Mouse (Mus musculus) embryonic facial prominence, embryonic 11.5 days (tissue): ENCODE measurements at regions not wholly inside any gene's neighbourhood (a gene's known extent, or its start where the extent isn't known, plus 50 kb on each side); places are given as distances from the start of the nearest gene placed in this dataset.

Experiments
- ATAC-seq: fragments of 200-750 bp; cut with Nextera tagmentation; replicated peaks from 2 replicates; pipeline ENCODE4 v1.8.0; 2017; ENCODE audit warnings: low read depth; ENCODE audit not compliant: insufficient number of reproducible peaks, low FRiP score, low TSS enrichment
- DNase-seq: peaks from one replicate; pipeline ENCODE4 v3.0.0-alpha.2; 2015; ENCODE audit warnings: low spot score
- H3K27ac ChIP-seq: fragments of 300-500 bp; sonication (generic); replicated peaks from 2 replicates; pipeline ENCODE4 v1.5.1; 2014; ENCODE audit warnings: mild to moderate bottlenecking, low read depth, low read length, control low read depth
- H3K27me3 ChIP-seq: fragments of 300-500 bp; sonication (generic); 2 replicates; pipeline ENCODE4 v1.6.1; 2014; ENCODE audit warnings: mild to moderate bottlenecking, low read length, moderate library complexity, mixed read lengths; ENCODE audit not compliant: control insufficient read depth, insufficient read depth
- H3K36me3 ChIP-seq: fragments of 300-500 bp; sonication (generic); replicated peaks from 2 replicates; pipeline ENCODE4 v1.6.1; 2014; ENCODE audit warnings: low read depth, mild to moderate bottlenecking, low read length, moderate library complexity, mixed read lengths; ENCODE audit not compliant: control insufficient read depth, insufficient read depth
- H3K4me1 ChIP-seq: fragments of 300-500 bp; sonication (generic); 2 replicates; pipeline ENCODE4 v1.6.1; 2014; ENCODE audit warnings: low read length, mixed read lengths; ENCODE audit not compliant: control insufficient read depth, insufficient read depth
- H3K4me2 ChIP-seq: fragments of 300-500 bp; sonication (generic); 2 replicates; pipeline ENCODE4 v1.6.1; 2014; ENCODE audit warnings: low read depth, mild to moderate bottlenecking, control low read depth, low read length, moderate library complexity
- H3K4me3 ChIP-seq: fragments of 300-500 bp; sonication (generic); 2 replicates; pipeline ENCODE4 v1.5.1; 2014; ENCODE audit warnings: low read depth, low read length, control low read depth
- H3K9ac ChIP-seq: fragments of 300-500 bp; sonication (generic); replicated peaks from 2 replicates; pipeline ENCODE4 v1.6.1; 2014; ENCODE audit warnings: mild to moderate bottlenecking, control low read depth, low read length
- H3K9me3 ChIP-seq: fragments of 300-500 bp; sonication (generic); replicated peaks from 2 replicates; pipeline ENCODE4 v1.6.1; 2016; ENCODE audit warnings: mild to moderate bottlenecking, low read length, inconsistent platforms, mixed read lengths; ENCODE audit not compliant: control insufficient read depth

DNA sequence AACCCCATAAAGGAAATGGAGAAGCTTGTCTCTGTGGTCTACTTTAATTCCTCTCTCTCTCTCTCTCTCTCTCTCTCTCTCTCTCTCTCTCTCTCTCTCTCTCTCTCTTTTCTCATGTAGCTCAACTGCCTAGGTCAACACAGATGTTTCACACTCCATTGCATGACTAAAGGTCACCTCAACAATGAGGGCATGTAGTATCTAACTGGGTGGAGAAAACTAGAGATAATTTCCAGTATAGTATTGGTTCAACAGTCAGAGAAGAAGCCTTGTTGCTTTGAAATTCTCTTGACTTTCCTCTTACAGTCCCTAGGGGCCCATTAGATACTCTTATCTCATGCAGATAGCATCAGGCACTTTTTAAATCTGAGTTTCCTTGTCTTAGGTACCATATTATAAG, 140.4 kb upstream of the Fscb start:
- Histone ChIP-seq H3K36me3 (no peaks in the 10 kb centered on the region), H3K4me1 (no peaks in the 10 kb centered on the region), H3K27me3 (no peaks in the 10 kb centered on the region), H3K9me3 (no peaks in the 10 kb centered on the region), H3K9ac (no peak overlapping the region), H3K27ac (no peak overlapping the region), H3K4me3 (no peak overlapping the region), H3K4me2 (no peak overlapping the region)
- ATAC-seq (no peak), DNase-seq (no peak)
